Mouse (Mus musculus) testis, adult 2 months (tissue): Measurements from ENCODE around the gene Fev. TPM values are rescaled to one million over a fixed set of nuclear protein-coding genes. Genes with fewer than 3 reads are reported as not detected.
A peak's percentile ranks its signal among the peaks of the same experiment; 100 is the strongest.

Source experiments
- H3K27ac ChIP-seq: fragments of 200-500 bp; 2 replicates; pipeline ENCODE4 v1.5.1; 2012; ENCODE audit warnings: low read depth, low read length; ENCODE audit not compliant: control insufficient read depth, insufficient read depth
- H3K27me3 ChIP-seq: fragments of 200-500 bp; 2 replicates; pipeline ENCODE4 v1.6.1; 2012; ENCODE audit warnings: mild to moderate bottlenecking, low read length, moderate library complexity; ENCODE audit not compliant: control insufficient read depth, insufficient read depth
- H3K36me3 ChIP-seq: fragments of 200-500 bp; 2 replicates; pipeline ENCODE4 v1.6.1; 2012; ENCODE audit warnings: mild to moderate bottlenecking, low read length; ENCODE audit not compliant: control insufficient read depth, insufficient read depth
- H3K4me1 ChIP-seq: fragments of 200-500 bp; 2 replicates; pipeline ENCODE4 v1.6.1; 2012; ENCODE audit warnings: low read length; ENCODE audit not compliant: control insufficient read depth, insufficient read depth
- H3K4me3 ChIP-seq: fragments of 200-500 bp; 2 replicates; pipeline ENCODE4 v1.5.1; 2012; ENCODE audit warnings: low read depth, mild to moderate bottlenecking, low read length, moderate library complexity, mixed read lengths; ENCODE audit not compliant: control insufficient read depth
- CTCF ChIP-seq: fragments of 200-500 bp; IDR thresholded peaks from 2 replicates; pipeline ENCODE4 v1.5.1; 2012; ENCODE audit warnings: low read depth, mild to moderate bottlenecking, inconsistent platforms, low read length, moderate library complexity; ENCODE audit not compliant: control insufficient read depth, insufficient read depth, insufficient replicate concordance
- POLR2A ChIP-seq: fragments of 200-500 bp; IDR thresholded peaks from 2 replicates; pipeline ENCODE4 v1.6.1; 2012; ENCODE audit warnings: low read depth, mild to moderate bottlenecking, inconsistent platforms, low read length, moderate library complexity; ENCODE audit not compliant: control insufficient read depth
- polyA plus RNA-seq: library from polyadenylated mRNA; depleted of rRNA; stranded (reverse); fragments of >200 nt; gene quantifications from 2 replicates; pipeline ENCODE4 v1.2.3, GENCODE M21; 2012

The Fev gene
- polyA plus RNA-seq, 1 experiment = 3.1 TPM

GRCm38 (mm10) chr1:74856791-74857190 is 28.4 kb downstream of the Fev start:
- no peak overlapping the region for H3K27ac ChIP-seq
- peaks cover 30% of the 10 kb centered on the region for H3K4me1 ChIP-seq
- H3K36me3 ChIP-seq = no peaks in the 10 kb centered on the region
- TF ChIP-seq POLR2A (no peak), CTCF (no peak)
- H3K27me3 ChIP-seq = peaks cover 10% of the 10 kb centered on the region; the same call in 1 of the 2 replicates
- no peak overlapping the region for H3K4me3 ChIP-seq

- no peaks in the 10 kb centered on the region for H3K36me3 ChIP-seq
- H3K4me3 ChIP-seq = no peak overlapping the region
- TF ChIP-seq POLR2A (no peak), CTCF (no peak)
- H3K27me3 ChIP-seq = peaks cover 10% of the 10 kb centered on the region; the same call in 1 of the 2 replicates
- peaks cover 30% of the 10 kb centered on the region for H3K4me1 ChIP-seq
- H3K27ac ChIP-seq = no peak overlapping the region
These were observed 28.8 kb downstream of the Fev start for GRCm38 (mm10) chr1:74856439-74856720.

GRCm38 (mm10) chr1:74855651-74856438 is 29.4 kb downstream of the Fev start:
- peaks cover 30% of the 10 kb centered on the region for H3K4me1 ChIP-seq
- H3K4me3 ChIP-seq = peak overlapping the region; percentile 59
- no peaks in the 10 kb centered on the region for H3K36me3 ChIP-seq
- TF ChIP-seq POLR2A (no peak), CTCF (no peak)
- H3K27me3 ChIP-seq = peaks cover 10% of the 10 kb centered on the region; the same call in 1 of the 2 replicates
- H3K27ac ChIP-seq = no peak overlapping the region

- Histone ChIP-seq H3K27ac (no peak overlapping the region), H3K4me1 (peaks cover 30% of the 10 kb centered on the region)
These were observed 30.1 kb downstream of the Fev start for GRCm38 (mm10) chr1:74855156-74855555.

GRCm38 (mm10) chr1:74854306-74855056 is 30.7 kb downstream of the Fev start, which contains the start of gene Cdk5r2:
Cdk5r2 (plus strand) TSS chr1:74854934.
- Histone ChIP-seq H3K27ac (no peak within 1 kb of the TSS), H3K4me1 (peaks cover 30% of the 10 kb centered on the region), H3K4me3 (peak within 1 kb of the TSS; percentile 59), H3K36me3 (no peaks in the 10 kb centered on the region), H3K27me3 (peaks cover 10% of the 10 kb centered on the region; the same call in 1 of the 2 replicates)
- TF ChIP-seq CTCF (no peak), POLR2A (no peak)

More at GRCm38 (mm10) chr1:74855156-74855555, 30.1 kb downstream of the Fev start:
- TF ChIP-seq CTCF (no peak), POLR2A (no peak)
- Histone ChIP-seq H3K4me3 (peak overlapping the region; percentile 59), H3K27me3 (peaks cover 10% of the 10 kb centered on the region; the same call in 1 of the 2 replicates), H3K36me3 (no peaks in the 10 kb centered on the region)

- Histone ChIP-seq H3K27ac (no peak overlapping the region), H3K27me3 (peaks cover 10% of the 10 kb centered on the region; the same call in 1 of the 2 replicates), H3K36me3 (no peaks in the 10 kb centered on the region), H3K4me1 (peaks cover 19% of the 10 kb centered on the region), H3K4me3 (no peak overlapping the region)
- TF ChIP-seq POLR2A (no peak), CTCF (no peak)
These were observed 34.0 kb downstream of the Fev start for GRCm38 (mm10) chr1:74851001-74851775.
